8 mouse cellular contexts compared by ENCODE assay signal in genomic region chr16:44767967-44768366, GRCm38 (mm10). TPM values are rescaled to one million over a fixed set of nuclear protein-coding genes. Genes with fewer than 3 reads are reported as not detected.
DNase-seq lines count a peak whose midpoint lies in the region; ATAC-seq and TF ChIP-seq lines count a peak whose summit lies in the region.

No protein-coding gene starts in this region.

- no peak for DNase-seq in kidney, postnatal 10 days
- DNase-seq in urinary bladder, postnatal 4 days (ENCODE audit: low spot score in 2 of 2) = no peak
- DNase-seq in thymus, postnatal 14 days = no peak
- DNase-seq in gastrocnemius, adult 8-10 months (ENCODE audit: low spot score in 2 of 2) = no peak

- H3K9me3 ChIP-seq in kidney, embryonic 16.5 days (ENCODE audit: low read length) = no peaks in the 10 kb centered on the region
- no peaks in the 10 kb centered on the region for H3K9me3 ChIP-seq in E14TG2a.4 (ENCODE audit: low read length)

- H3K4me1 ChIP-seq in kidney, embryonic 16.5 days (ENCODE audit: insufficient read depth, low read length) = no peaks in the 10 kb centered on the region
- H3K4me1 ChIP-seq in E14TG2a.4 (replicated peaks; ENCODE audit: low read depth, low read length) = peaks cover 32% of the 10 kb centered on the region
- peaks cover 1% of the 10 kb centered on the region; the same call in 1 of the 2 replicates for H3K4me1 ChIP-seq in cortical plate, adult 2 months (ENCODE audit: control insufficient read depth, insufficient read depth, low read length)

- H3K27ac ChIP-seq in kidney, embryonic 16.5 days (ENCODE audit: low read length) = no peak overlapping the region
- no peak overlapping the region for H3K27ac ChIP-seq in cortical plate, adult 2 months (ENCODE audit: insufficient read depth, low read length)

- no peak for TF ChIP-seq POLR2A in cortical plate, adult 2 months (IDR thresholded peaks at IDR 0.05; ENCODE audit: extremely low read depth, insufficient read depth, low read length)

- peak; percentile 42; the same call in 1 of the 2 replicates for ATAC-seq in kidney, embryonic 16.5 days (ENCODE audit: low FRiP score, low TSS enrichment)
- ATAC-seq in megakaryocyte, adult 5-6 weeks (ENCODE audit: poor library complexity, severe bottlenecking) = peak; percentile 78

- TF ChIP-seq CTCF in E14TG2a.4 (conservative IDR thresholded peaks at IDR 0.05; ENCODE audit: low read length) = peak; percentile 74
- TF ChIP-seq CTCF in cortical plate, adult 2 months (IDR thresholded peaks at IDR 0.05; ENCODE audit: extremely low read depth, insufficient read depth, low read length) = peak; percentile 63; the same call in 1 of the 2 replicates

- no peak overlapping the region for H3K9ac ChIP-seq in kidney, embryonic 16.5 days (replicated peaks; ENCODE audit: low read length)

- 45% methylated on average over 2 of the region's 2 CpGs for WGBS in kidney, embryonic 16.5 days

- H3K27me3 ChIP-seq in kidney, embryonic 16.5 days (ENCODE audit: insufficient read depth, low read length) = no peaks in the 10 kb centered on the region
- 0 out of 2 replicates have a peak, but pooled peaks cover 5% of the 10 kb centered on the region for H3K27me3 ChIP-seq in E14TG2a.4 (ENCODE audit: insufficient read depth, low read length)

- no peak overlapping the region for H3K4me3 ChIP-seq in kidney, embryonic 16.5 days (ENCODE audit: low read length)
- H3K4me3 ChIP-seq in E14TG2a.4 (replicated peaks; ENCODE audit: low read length) = no peak overlapping the region
- H3K4me3 ChIP-seq in cortical plate, adult 2 months (ENCODE audit: insufficient read depth, low read length) = no peak overlapping the region

- H3K36me3 ChIP-seq in kidney, embryonic 16.5 days (ENCODE audit: insufficient read depth, low read length) = no peaks in the 10 kb centered on the region
- H3K36me3 ChIP-seq in E14TG2a.4 (ENCODE audit: insufficient read depth, low read length) = no peaks in the 10 kb centered on the region

- no peak overlapping the region for H3K4me2 ChIP-seq in kidney, embryonic 16.5 days (replicated peaks; ENCODE audit: low read depth, low read length)

RNA-seq across cellular contexts. Expression of gene Cd200r1, which starts 2.4 kb away (rescaled TPM):
- 0.66 and 0.68 TPM in 2 replicates for polyA plus RNA-seq in kidney, embryonic 16.5 days (2015; fragmentation: Nextera tagmentation; extraction: Ambion mirVana)
- polyA plus RNA-seq in cortical plate, adult 2 months (2012; rRNA removed) = 0.62 and 0.75 TPM in 2 replicates
- 29.0 and 36.0 TPM in 2 replicates for total RNA-seq in megakaryocyte, adult 5-6 weeks (2015)
- 16.3 and 18.5 TPM in 2 replicates for total RNA-seq in megakaryocyte, adult 5-6 weeks (2017)
- under 1 TPM in 1 of 4 experiments, not detected in 3; 0.16 TPM for total RNA-seq in gastrocnemius, adult 8-10 months (2022)

RNA-seq across cellular contexts. Expression of gene Gtpbp8, which starts 21.8 kb away (rescaled TPM):
- 28.9 and 29.1 TPM in 2 replicates for polyA plus RNA-seq in kidney, embryonic 16.5 days (2015; fragmentation: Nextera tagmentation; extraction: Ambion mirVana)
- 16.9 and 17.4 TPM in 2 replicates for polyA plus RNA-seq in cortical plate, adult 2 months (2012; rRNA removed)
- 5.8 and 17.2 TPM in 2 replicates for total RNA-seq in megakaryocyte, adult 5-6 weeks (2015)
- total RNA-seq in megakaryocyte, adult 5-6 weeks (2017) = 11.1 and 13.2 TPM in 2 replicates
- 1 to 10 TPM; 4.7 to 9.5 (median 6.7) TPM for total RNA-seq in gastrocnemius, adult 8-10 months (2022)

RNA-seq across cellular contexts. Expression of gene Cd200r4, which starts 43.6 kb away (rescaled TPM):
- polyA plus RNA-seq in kidney, embryonic 16.5 days (2015; fragmentation: Nextera tagmentation; extraction: Ambion mirVana) = not detected in 2 replicates
- polyA plus RNA-seq in cortical plate, adult 2 months (2012; rRNA removed) = 0.64 and 0.88 TPM in 2 replicates
- total RNA-seq in megakaryocyte, adult 5-6 weeks (2015) = 6.8 and 8.2 TPM in 2 replicates
- total RNA-seq in megakaryocyte, adult 5-6 weeks (2017) = 4.3 and 5.5 TPM in 2 replicates
- total RNA-seq in gastrocnemius, adult 8-10 months (2022) = not detected

RNA-seq across cellular contexts. Expression of gene Nepro, which starts 43.9 kb away (rescaled TPM):
- 8.6 and 9.5 TPM in 2 replicates for polyA plus RNA-seq in kidney, embryonic 16.5 days (2015; fragmentation: Nextera tagmentation; extraction: Ambion mirVana)
- 3.4 and 3.5 TPM in 2 replicates for polyA plus RNA-seq in cortical plate, adult 2 months (2012; rRNA removed)
- 8.6 and 11.2 TPM in 2 replicates for total RNA-seq in megakaryocyte, adult 5-6 weeks (2015)
- total RNA-seq in megakaryocyte, adult 5-6 weeks (2017) = 13.4 and 15.1 TPM in 2 replicates
- 1 to 10 TPM; 2.9 to 5.6 (median 3.3) TPM for total RNA-seq in gastrocnemius, adult 8-10 months (2022)

Comparison
In these comparisons a context has a peak if more than half of its experiments do, and no peak if none do; other contexts are left out.
1. RNA of gene Cd200r1, which starts 2.4 kb away (total RNA-seq): 16.3 to 36.0 TPM in megakaryocyte, adult 5-6 weeks; 0.16 TPM in gastrocnemius, adult 8-10 months; every median in the first group is over 10 times any median in the second.
2. RNA of gene Cd200r4, which starts 43.6 kb away (total RNA-seq): 4.3 to 8.2 TPM in megakaryocyte, adult 5-6 weeks; not detected in gastrocnemius, adult 8-10 months; every median in the first group is over 4 times any median in the second.